Mouse (Mus musculus) neural tube, embryonic 11.5 days (tissue): ENCODE results near the gene Caskin1. TPM values are rescaled to one million over a fixed set of nuclear protein-coding genes. Genes with fewer than 3 reads are reported as not detected.

Experiments
- ATAC-seq: fragments of 200-750 bp; cut with Nextera tagmentation; 2 replicates; pipeline ENCODE4 v1.8.0; 2017; ENCODE audit warnings: moderate number of reproducible peaks, mild to moderate bottlenecking, moderate TSS enrichment, moderate library complexity; ENCODE audit not compliant: insufficient read depth, low FRiP score, low TSS enrichment
- DNase-seq: peaks from one replicate; pipeline ENCODE4 v3.0.0-alpha.2; 2015; ENCODE audit warnings: low spot score
- H3K27ac ChIP-seq: fragments of 300-500 bp; sonication (generic); 2 replicates; pipeline ENCODE4 v1.5.1; 2014; ENCODE audit warnings: low read depth, mild to moderate bottlenecking, low read length
- H3K27me3 ChIP-seq: fragments of 300-500 bp; sonication (generic); 2 replicates; pipeline ENCODE4 v1.6.1; 2014; ENCODE audit warnings: mild to moderate bottlenecking, low read length, mixed read lengths; ENCODE audit not compliant: control insufficient read depth, insufficient read depth
- H3K36me3 ChIP-seq: fragments of 300-500 bp; sonication (generic); 2 replicates; pipeline ENCODE4 v1.6.1; 2014; ENCODE audit warnings: mild to moderate bottlenecking, low read length, moderate library complexity, mixed read lengths; ENCODE audit not compliant: control insufficient read depth, insufficient read depth
- H3K4me1 ChIP-seq: fragments of 300-500 bp; sonication (generic); 2 replicates; pipeline ENCODE4 v1.6.1; 2014; ENCODE audit warnings: low read length, mixed read lengths; ENCODE audit not compliant: control insufficient read depth, insufficient read depth
- H3K4me2 ChIP-seq: fragments of 300-500 bp; sonication (generic); 2 replicates; pipeline ENCODE4 v1.6.1; 2014; ENCODE audit warnings: low read depth, mild to moderate bottlenecking, moderate library complexity
- H3K4me3 ChIP-seq: fragments of 300-500 bp; sonication (generic); 2 replicates; pipeline ENCODE4 v1.5.1; 2014; ENCODE audit warnings: low read depth, low read length
- H3K9ac ChIP-seq: fragments of 300-500 bp; sonication (generic); 2 replicates; pipeline ENCODE4 v1.6.1; 2014; ENCODE audit warnings: mild to moderate bottlenecking, low read length
- H3K9me3 ChIP-seq: fragments of 300-500 bp; sonication (generic); 2 replicates; pipeline ENCODE4 v1.6.1; 2016; ENCODE audit warnings: low read length; ENCODE audit not compliant: control insufficient read depth
- WGBS: fragments of 180-500 bp; shearing (Covaris S2); extraction: QIAGEN DNeasy Blood & Tissue Kit; methylation state at CpG from one replicate; pipeline ENCODE4 v1.1.7; 2014; 5-methylcytosine and 5-hydroxymethylcytosine counted together
- polyA plus RNA-seq: library from polyadenylated mRNA; unstranded; fragments of >200 nt; fragmentation: Nextera tagmentation; extraction: Ambion mirVana; gene quantifications from 2 replicates; pipeline ENCODE4 v1.2.1, GENCODE M21; 2014

Caskin1 gene
- 7.4 and 8.4 TPM in 2 replicates for polyA plus RNA-seq

DNA sequence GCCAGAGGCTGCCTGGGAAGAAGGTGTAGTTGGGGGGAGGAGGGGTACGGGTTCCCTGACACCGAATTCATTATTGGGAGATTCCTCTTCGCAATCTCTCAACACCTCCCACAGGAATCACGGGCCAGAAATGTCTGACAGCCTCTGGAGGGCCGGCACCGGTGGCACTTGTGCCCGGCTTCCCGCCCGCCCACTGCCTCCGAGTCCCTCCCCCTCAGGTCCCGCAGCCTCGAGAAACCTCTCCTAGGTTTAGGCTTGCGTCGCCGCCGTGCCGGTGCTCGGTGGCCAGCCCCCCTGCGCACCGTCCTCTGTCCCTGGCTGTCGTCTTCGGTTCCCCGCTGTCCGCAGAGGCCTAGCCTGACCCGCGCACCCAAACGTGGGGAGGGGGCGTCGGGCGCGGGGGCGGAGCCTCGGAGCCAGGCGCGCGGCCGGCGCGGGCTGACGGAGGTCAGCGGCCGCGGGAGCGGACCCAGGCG, at the start of gene Caskin1:
TSS of gene Caskin1 (plus strand) at position 416 of the 476 bp plus-strand sequence.
- peak within 1 kb of the TSS; percentile 76 for H3K27ac ChIP-seq
- H3K4me1 ChIP-seq = peaks cover 13% of the 10 kb centered on the region
- H3K9me3 ChIP-seq = no peaks in the 10 kb centered on the region
- ATAC-seq = peak; percentile 72
- peak within 1 kb of the TSS; percentile 73 for H3K9ac ChIP-seq
- 0% methylated on average over 45 of the region's 45 CpGs for WGBS
- no peaks in the 10 kb centered on the region for H3K36me3 ChIP-seq
- H3K27me3 ChIP-seq = peaks cover 4% of the 10 kb centered on the region; the same call in 1 of the 2 replicates
- H3K4me3 ChIP-seq = peak within 1 kb of the TSS; percentile 60
- peak within 1 kb of the TSS; percentile 89 for H3K4me2 ChIP-seq
- peak; percentile 58 for DNase-seq

DNA sequence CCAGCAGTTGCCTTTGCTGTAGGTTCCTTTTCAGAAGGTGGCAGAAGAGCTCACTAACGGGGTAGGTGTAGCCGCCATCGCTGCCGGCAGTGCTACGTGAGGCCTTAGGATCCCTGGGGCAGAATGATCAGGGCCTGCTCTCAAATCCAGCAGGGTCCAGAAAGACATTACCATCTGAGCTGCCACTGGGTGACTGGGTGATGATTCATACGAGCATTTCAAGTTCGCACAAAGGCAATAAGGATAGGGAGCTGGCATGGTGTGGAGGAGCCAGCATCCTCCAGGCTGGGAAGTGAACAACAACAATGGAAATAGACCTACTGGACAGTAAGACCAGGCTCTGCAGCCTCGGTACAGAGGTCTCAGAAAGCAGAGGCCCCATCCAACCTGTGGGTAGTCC, 48.0 kb upstream of the Caskin1 start:
- no peak overlapping the region for H3K27ac ChIP-seq
- no peaks in the 10 kb centered on the region for H3K9me3 ChIP-seq
- H3K4me1 ChIP-seq = no peaks in the 10 kb centered on the region
- no peak for DNase-seq
- no peak for ATAC-seq
- no peak overlapping the region for H3K9ac ChIP-seq
- H3K36me3 ChIP-seq = peaks cover 21% of the 10 kb centered on the region
- H3K27me3 ChIP-seq = no peaks in the 10 kb centered on the region
- 91% methylated on average over 8 of the region's 8 CpGs for WGBS
- no peak overlapping the region for H3K4me2 ChIP-seq
- H3K4me3 ChIP-seq = no peak overlapping the region

DNA sequence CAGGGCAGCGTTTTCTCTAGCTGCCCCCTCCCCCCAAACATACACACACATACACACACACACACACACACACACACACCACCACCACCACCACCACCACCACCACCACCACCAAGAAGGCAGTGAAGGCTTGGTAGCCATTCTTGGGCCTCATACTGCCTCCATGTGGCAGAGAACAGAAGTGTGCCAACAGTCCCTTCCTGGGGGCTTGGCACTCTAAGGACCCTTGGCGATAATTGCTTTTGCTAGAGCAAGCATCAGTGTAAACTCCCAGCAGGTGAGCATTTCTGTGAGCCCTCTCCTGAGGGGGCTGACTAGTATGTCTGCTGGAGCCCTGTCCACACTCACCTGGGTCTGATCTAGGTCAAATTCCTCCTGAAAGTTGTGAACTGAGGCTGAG, 47.3 kb upstream of the Caskin1 start:
- Histone ChIP-seq H3K27ac (no peak overlapping the region), H3K36me3 (peaks cover 27% of the 10 kb centered on the region), H3K4me2 (no peak overlapping the region), H3K27me3 (no peaks in the 10 kb centered on the region), H3K4me1 (no peaks in the 10 kb centered on the region), H3K9me3 (no peaks in the 10 kb centered on the region), H3K9ac (no peak overlapping the region), H3K4me3 (no peak overlapping the region)
- ATAC-seq (no peak), DNase-seq (no peak)
- WGBS = 67% methylated on average over 2 of the region's 2 CpGs

- ATAC-seq = no peak
- H3K4me2 ChIP-seq = no peak overlapping the region
- H3K9me3 ChIP-seq = no peaks in the 10 kb centered on the region
- H3K9ac ChIP-seq = no peak overlapping the region
- no peak overlapping the region for H3K27ac ChIP-seq
- no peaks in the 10 kb centered on the region for H3K4me1 ChIP-seq
- peaks cover 33% of the 10 kb centered on the region for H3K36me3 ChIP-seq
- no peak overlapping the region for H3K4me3 ChIP-seq
- no peak for DNase-seq
- 89% methylated on average over 14 of the region's 14 CpGs for WGBS
- no peaks in the 10 kb centered on the region for H3K27me3 ChIP-seq
These were observed 46.3 kb upstream of the Caskin1 start for GRCm38 (mm10) chr17:24442107-24442506.

- Histone ChIP-seq H3K4me1 (no peaks in the 10 kb centered on the region), H3K4me2 (no peak within 1 kb of the TSS), H3K27ac (no peak within 1 kb of the TSS), H3K9ac (no peak within 1 kb of the TSS), H3K27me3 (no peaks in the 10 kb centered on the region), H3K36me3 (peaks cover 35% of the 10 kb centered on the region), H3K9me3 (no peaks in the 10 kb centered on the region), H3K4me3 (no peak within 1 kb of the TSS)
- DNase-seq (no peak), ATAC-seq (no peak)
- WGBS = 87% methylated on average over 7 of the region's 7 CpGs
These were observed 45.7 kb upstream of the Caskin1 start, which contains the start of gene Dnase1l2 for GRCm38 (mm10) chr17:24442632-24443155. Gene Dnase1l2, minus strand, starts transcription at chr17:24443105.

DNA sequence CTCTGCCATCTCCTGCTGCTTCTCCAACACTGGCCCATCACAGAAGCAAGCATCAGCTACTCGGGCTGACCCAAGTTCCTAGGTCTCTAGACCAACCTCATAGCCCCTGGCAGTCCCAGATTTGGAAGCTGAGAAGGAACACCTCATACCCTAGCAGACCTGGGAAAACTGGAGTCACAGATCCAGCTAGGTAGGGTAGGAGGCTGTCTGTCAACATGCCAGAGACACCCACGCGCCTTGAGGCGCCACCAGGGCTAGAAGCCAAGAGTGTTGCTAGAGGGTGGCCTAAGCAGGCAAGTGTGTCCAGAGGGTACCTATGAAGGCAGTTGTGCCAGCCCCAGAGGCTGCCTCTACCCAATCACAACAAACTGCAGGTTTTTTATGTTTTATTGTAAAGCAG, 45.0 kb upstream of the Caskin1 start:
- Histone ChIP-seq H3K9me3 (no peaks in the 10 kb centered on the region), H3K4me3 (no peak overlapping the region), H3K4me1 (no peaks in the 10 kb centered on the region), H3K27ac (no peak overlapping the region), H3K9ac (no peak overlapping the region), H3K27me3 (no peaks in the 10 kb centered on the region), H3K36me3 (peaks cover 38% of the 10 kb centered on the region), H3K4me2 (no peak overlapping the region)
- WGBS = 92% methylated on average over 4 of the region's 4 CpGs
- ATAC-seq (no peak), DNase-seq (no peak)

DNA sequence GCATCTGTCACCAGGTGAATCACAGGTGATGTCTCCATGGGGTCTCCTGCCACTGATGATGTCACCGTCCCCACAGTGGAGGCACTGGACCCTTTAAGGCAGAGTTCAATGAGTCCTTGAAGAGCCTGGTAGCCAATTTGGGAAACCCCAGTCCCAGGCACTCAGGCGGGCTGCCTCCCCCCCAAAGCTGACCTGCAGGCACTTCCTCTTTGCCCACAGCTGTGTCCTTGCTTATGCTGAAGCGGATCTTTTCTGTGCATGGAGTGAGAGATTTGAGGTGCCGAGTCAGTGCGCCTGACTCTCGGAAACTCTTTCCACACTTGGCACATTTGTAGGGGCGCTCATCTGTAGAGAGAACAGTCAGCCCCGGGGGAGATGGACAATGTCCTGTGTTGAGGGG, 41.8 kb upstream of the Caskin1 start:
- no peak overlapping the region for H3K4me3 ChIP-seq
- no peaks in the 10 kb centered on the region for H3K4me1 ChIP-seq
- ATAC-seq (no peak), DNase-seq (no peak)
- no peaks in the 10 kb centered on the region for H3K27me3 ChIP-seq
- H3K9me3 ChIP-seq = no peaks in the 10 kb centered on the region
- H3K4me2 ChIP-seq = no peak overlapping the region
- 95% methylated on average over 8 of the region's 8 CpGs for WGBS
- H3K36me3 ChIP-seq = peaks cover 43% of the 10 kb centered on the region
- no peak overlapping the region for H3K9ac ChIP-seq
- H3K27ac ChIP-seq = no peak overlapping the region

DNA sequence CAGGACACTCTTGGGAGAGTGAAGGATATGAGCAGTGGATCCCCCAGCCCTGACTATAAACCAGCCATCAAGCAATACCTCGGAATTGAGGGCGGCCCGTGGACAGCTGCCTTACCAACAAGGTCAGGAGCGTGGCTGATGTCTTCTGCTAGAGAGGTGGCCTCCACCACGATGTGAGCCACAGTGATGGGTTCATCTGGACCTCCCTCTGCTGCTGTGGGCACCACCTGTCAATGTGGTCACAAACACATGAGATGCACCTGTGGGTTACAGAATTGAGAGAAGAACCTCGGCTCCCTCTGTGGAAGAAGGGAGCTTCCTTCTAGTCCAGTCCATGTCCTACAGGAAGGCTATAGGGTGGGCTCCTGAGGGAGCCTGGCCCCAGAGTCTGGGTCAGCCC, 38.9 kb upstream of the Caskin1 start:
- Histone ChIP-seq H3K27me3 (no peaks in the 10 kb centered on the region), H3K4me2 (no peak overlapping the region), H3K27ac (no peak overlapping the region), H3K4me1 (peaks cover 7% of the 10 kb centered on the region; the same call in 1 of the 2 replicates), H3K4me3 (no peak overlapping the region), H3K36me3 (peaks cover 34% of the 10 kb centered on the region), H3K9ac (no peak overlapping the region), H3K9me3 (no peaks in the 10 kb centered on the region)
- DNase-seq = no peak
- no peak for ATAC-seq
- WGBS = 86% methylated on average over 6 of the region's 6 CpGs

DNA sequence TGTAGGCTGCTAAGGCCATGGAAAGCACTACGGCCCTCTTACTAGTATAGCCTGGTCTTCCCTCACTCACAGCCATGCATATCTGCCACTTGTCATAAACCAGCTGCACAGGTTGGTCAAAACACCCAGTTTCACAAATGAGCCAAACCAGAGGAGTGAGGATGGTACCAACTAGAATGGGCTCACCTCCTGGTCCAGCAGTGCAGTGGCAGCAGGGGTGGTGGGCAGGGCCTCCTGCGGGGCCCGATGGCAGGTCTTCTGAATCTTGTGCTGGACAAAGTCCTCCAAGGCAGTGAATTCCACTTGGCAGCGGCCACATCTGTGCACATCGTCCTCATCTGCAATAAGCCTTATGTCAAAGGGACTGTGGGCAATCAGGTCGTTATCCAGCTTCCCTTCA, 37.2 kb upstream of the Caskin1 start:
- Histone ChIP-seq H3K4me3 (no peak overlapping the region), H3K4me1 (peaks cover 7% of the 10 kb centered on the region; the same call in 1 of the 2 replicates), H3K9me3 (no peaks in the 10 kb centered on the region), H3K27me3 (no peaks in the 10 kb centered on the region), H3K27ac (no peak overlapping the region), H3K9ac (no peak overlapping the region), H3K4me2 (no peak overlapping the region), H3K36me3 (peaks cover 20% of the 10 kb centered on the region)
- 86% methylated on average over 6 of the region's 6 CpGs for WGBS
- DNase-seq (no peak), ATAC-seq (no peak)
